Mouse (Mus musculus): ENCODE results near the gene Alb. TPM values are rescaled to one million over a fixed set of nuclear protein-coding genes. Genes with fewer than 3 reads are reported as not detected.

Gene Alb
- polyA plus RNA-seq, 2 experiments: 0.73 to 6.9 TPM

- DNase-seq (ENCODE audit: low spot score) (no peak), ATAC-seq (ENCODE audit: low FRiP score, low read depth) (no peak)
- Histone ChIP-seq H3K27ac (replicated peaks; ENCODE audit: low read depth, low read length) (no peak overlapping the region), H3K36me3 (ENCODE audit: control insufficient read depth, insufficient read depth, low read length) (no peaks in the 10 kb centered on the region), H3K4me3 (replicated peaks; ENCODE audit: low read length) (no peak overlapping the region), H3K27me3 (ENCODE audit: control insufficient read depth, insufficient read depth, low read length) (no peaks in the 10 kb centered on the region), H3K9ac (ENCODE audit: low read depth, low read length, severe bottlenecking) (no peak overlapping the region), H3K4me2 (replicated peaks; ENCODE audit: low read depth, low read length, severe bottlenecking) (no peak overlapping the region), H3K9me3 (ENCODE audit: control insufficient read depth, low read length) (no peaks in the 10 kb centered on the region), H3K4me1 (ENCODE audit: control insufficient read depth, insufficient read depth, low read length) (no peaks in the 10 kb centered on the region)
- WGBS: 72% methylated on average over 9 of the region's 9 CpGs
- TF ChIP-seq POLR2A (IDR thresholded peaks at IDR 0.05; ENCODE audit: borderline replicate concordance, extremely low read depth, insufficient read depth, insufficient read length): no peak
Observed at GRCm38 (mm10) chr5:90431053-90431452, 29.6 kb upstream of the Alb start.

GRCm38 (mm10) chr5:90439157-90439556 lies 21.5 kb upstream of the Alb start:
- WGBS: 77% methylated on average over 4 of the region's 4 CpGs
- no peaks in the 10 kb centered on the region for H3K27me3 ChIP-seq (ENCODE audit: control insufficient read depth, insufficient read depth, low read length)
- no peak for TF ChIP-seq POLR2A (IDR thresholded peaks at IDR 0.05; ENCODE audit: borderline replicate concordance, extremely low read depth, insufficient read depth, insufficient read length)
- H3K9me3 ChIP-seq (ENCODE audit: control insufficient read depth, low read length): no peaks in the 10 kb centered on the region
- no peaks in the 10 kb centered on the region for H3K4me1 ChIP-seq (ENCODE audit: control insufficient read depth, insufficient read depth, low read length)
- no peak overlapping the region for H3K4me2 ChIP-seq (replicated peaks; ENCODE audit: low read depth, low read length, severe bottlenecking)
- H3K27ac ChIP-seq (replicated peaks; ENCODE audit: low read depth, low read length): no peak overlapping the region
- DNase-seq (ENCODE audit: low spot score): no peak
- no peak for ATAC-seq (ENCODE audit: low FRiP score, low read depth)
- H3K4me3 ChIP-seq (replicated peaks; ENCODE audit: low read length): no peak overlapping the region
- H3K9ac ChIP-seq (ENCODE audit: low read depth, low read length, severe bottlenecking): no peak overlapping the region
- H3K36me3 ChIP-seq (ENCODE audit: control insufficient read depth, insufficient read depth, low read length): no peaks in the 10 kb centered on the region

DNA sequence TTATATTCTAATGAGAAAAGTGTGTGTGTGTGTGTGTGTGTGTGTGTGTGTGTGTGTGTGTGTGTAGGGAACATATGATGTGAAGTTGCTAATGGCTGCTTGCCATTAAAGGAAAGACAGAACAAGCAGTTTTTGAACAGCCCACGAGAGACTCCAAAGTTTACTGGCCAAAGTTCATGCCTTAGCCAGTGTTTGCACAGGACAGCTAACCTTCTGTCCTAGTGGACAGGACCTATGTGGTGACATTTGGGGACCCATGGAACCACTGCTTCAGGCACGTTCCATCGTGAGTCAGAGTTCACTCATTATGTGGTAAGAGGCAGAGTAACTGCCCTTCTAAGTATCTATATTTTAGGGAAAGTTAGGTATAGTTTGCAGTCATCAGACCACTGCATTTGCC lies 13.1 kb upstream of the Alb start:
- no peaks in the 10 kb centered on the region for H3K27me3 ChIP-seq (ENCODE audit: control insufficient read depth, insufficient read depth, low read length)
- no peak overlapping the region for H3K4me3 ChIP-seq (replicated peaks; ENCODE audit: low read length)
- TF ChIP-seq POLR2A (IDR thresholded peaks at IDR 0.05; ENCODE audit: borderline replicate concordance, extremely low read depth, insufficient read depth, insufficient read length): no peak
- 89% methylated on average over 3 of the region's 3 CpGs for WGBS
- H3K4me2 ChIP-seq (replicated peaks; ENCODE audit: low read depth, low read length, severe bottlenecking): no peak overlapping the region
- no peaks in the 10 kb centered on the region for H3K4me1 ChIP-seq (ENCODE audit: control insufficient read depth, insufficient read depth, low read length)
- no peak overlapping the region for H3K27ac ChIP-seq (replicated peaks; ENCODE audit: low read depth, low read length)
- H3K9ac ChIP-seq (ENCODE audit: low read depth, low read length, severe bottlenecking): no peak overlapping the region
- no peaks in the 10 kb centered on the region for H3K9me3 ChIP-seq (ENCODE audit: control insufficient read depth, low read length)
- no peak for DNase-seq (ENCODE audit: low spot score)
- ATAC-seq (ENCODE audit: low FRiP score, low read depth): no peak
- H3K36me3 ChIP-seq (ENCODE audit: control insufficient read depth, insufficient read depth, low read length): no peaks in the 10 kb centered on the region

DNA sequence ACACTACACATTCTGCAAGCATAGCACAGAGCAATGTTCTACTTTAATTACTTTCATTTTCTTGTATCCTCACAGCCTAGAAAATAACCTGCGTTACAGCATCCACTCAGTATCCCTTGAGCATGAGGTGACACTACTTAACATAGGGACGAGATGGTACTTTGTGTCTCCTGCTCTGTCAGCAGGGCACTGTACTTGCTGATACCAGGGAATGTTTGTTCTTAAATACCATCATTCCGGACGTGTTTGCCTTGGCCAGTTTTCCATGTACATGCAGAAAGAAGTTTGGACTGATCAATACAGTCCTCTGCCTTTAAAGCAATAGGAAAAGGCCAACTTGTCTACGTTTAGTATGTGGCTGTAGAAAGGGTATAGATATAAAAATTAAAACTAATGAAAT lies 10.7 kb upstream of the Alb start:
- no peaks in the 10 kb centered on the region for H3K36me3 ChIP-seq (ENCODE audit: control insufficient read depth, insufficient read depth, low read length)
- ATAC-seq (ENCODE audit: low FRiP score, low read depth): no peak
- H3K9me3 ChIP-seq (ENCODE audit: control insufficient read depth, low read length): no peaks in the 10 kb centered on the region
- no peaks in the 10 kb centered on the region for H3K4me1 ChIP-seq (ENCODE audit: control insufficient read depth, insufficient read depth, low read length)
- H3K4me2 ChIP-seq (replicated peaks; ENCODE audit: low read depth, low read length, severe bottlenecking): no peak overlapping the region
- 78% methylated on average over 5 of the region's 5 CpGs for WGBS
- H3K4me3 ChIP-seq (replicated peaks; ENCODE audit: low read length): no peak overlapping the region
- no peaks in the 10 kb centered on the region for H3K27me3 ChIP-seq (ENCODE audit: control insufficient read depth, insufficient read depth, low read length)
- DNase-seq (ENCODE audit: low spot score): no peak
- no peak overlapping the region for H3K9ac ChIP-seq (ENCODE audit: low read depth, low read length, severe bottlenecking)
- H3K27ac ChIP-seq (replicated peaks; ENCODE audit: low read depth, low read length): no peak overlapping the region
- no peak for TF ChIP-seq POLR2A (IDR thresholded peaks at IDR 0.05; ENCODE audit: borderline replicate concordance, extremely low read depth, insufficient read depth, insufficient read length)

GRCm38 (mm10) chr5:90452711-90453110 lies 8.0 kb upstream of the Alb start:
- Histone ChIP-seq H3K9me3 (ENCODE audit: control insufficient read depth, low read length) (no peaks in the 10 kb centered on the region), H3K4me3 (replicated peaks; ENCODE audit: low read length) (no peak overlapping the region), H3K9ac (ENCODE audit: low read depth, low read length, severe bottlenecking) (no peak overlapping the region), H3K4me1 (ENCODE audit: control insufficient read depth, insufficient read depth, low read length) (no peaks in the 10 kb centered on the region), H3K27ac (replicated peaks; ENCODE audit: low read depth, low read length) (no peak overlapping the region), H3K4me2 (replicated peaks; ENCODE audit: low read depth, low read length, severe bottlenecking) (no peak overlapping the region), H3K36me3 (ENCODE audit: control insufficient read depth, insufficient read depth, low read length) (no peaks in the 10 kb centered on the region), H3K27me3 (ENCODE audit: control insufficient read depth, insufficient read depth, low read length) (no peaks in the 10 kb centered on the region)
- 69% methylated on average over 4 of the region's 4 CpGs for WGBS
- ATAC-seq (ENCODE audit: low FRiP score, low read depth) (no peak), DNase-seq (ENCODE audit: low spot score) (no peak)
- TF ChIP-seq POLR2A (IDR thresholded peaks at IDR 0.05; ENCODE audit: borderline replicate concordance, extremely low read depth, insufficient read depth, insufficient read length): no peak

DNA sequence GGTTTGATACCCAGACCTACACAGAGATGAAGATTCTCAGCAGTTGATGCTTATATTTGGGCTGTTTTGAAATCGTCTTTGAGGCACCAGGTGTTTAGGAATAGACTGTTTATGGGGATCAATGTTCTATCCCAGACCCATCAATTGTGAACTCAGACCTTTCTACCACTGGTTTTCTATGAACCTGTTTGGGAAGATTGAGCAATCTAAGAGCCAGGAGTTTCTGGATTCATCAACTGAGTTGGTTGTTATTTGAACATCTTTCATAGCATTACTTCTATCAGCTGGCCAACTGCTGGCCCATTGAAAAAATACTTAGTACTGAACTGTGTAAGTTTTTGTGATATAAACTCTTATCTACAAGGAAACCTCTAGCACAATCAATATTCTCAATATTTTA lies 3.5 kb upstream of the Alb start:
- DNase-seq (ENCODE audit: low spot score) (no peak), ATAC-seq (ENCODE audit: low FRiP score, low read depth) (no peak)
- H3K9ac ChIP-seq (ENCODE audit: low read depth, low read length, severe bottlenecking): no peak overlapping the region
- 82% methylated on average over 1 of the region's 1 CpGs for WGBS
- H3K27ac ChIP-seq (replicated peaks; ENCODE audit: low read depth, low read length): no peak overlapping the region
- H3K36me3 ChIP-seq (ENCODE audit: control insufficient read depth, insufficient read depth, low read length): no peaks in the 10 kb centered on the region
- no peak overlapping the region for H3K4me3 ChIP-seq (replicated peaks; ENCODE audit: low read length)
- H3K4me1 ChIP-seq (ENCODE audit: control insufficient read depth, insufficient read depth, low read length): no peaks in the 10 kb centered on the region
- H3K9me3 ChIP-seq (ENCODE audit: control insufficient read depth, low read length): no peaks in the 10 kb centered on the region
- no peak for TF ChIP-seq POLR2A (IDR thresholded peaks at IDR 0.05; ENCODE audit: borderline replicate concordance, extremely low read depth, insufficient read depth, insufficient read length)
- no peaks in the 10 kb centered on the region for H3K27me3 ChIP-seq (ENCODE audit: control insufficient read depth, insufficient read depth, low read length)
- H3K4me2 ChIP-seq (replicated peaks; ENCODE audit: low read depth, low read length, severe bottlenecking): no peak overlapping the region

All from limb, embryonic 14.5 days (tissue).